Mouse (Mus musculus): Measurements from ENCODE around the gene Phyhipl.

GRCm38 (mm10) chr10:70686505-70686904 is 30.7 kb upstream of the Phyhipl start:
- TF ChIP-seq EP300 (IDR thresholded peaks at IDR 0.05; ENCODE audit: low read depth), result no peak
- no peak for TF ChIP-seq CTCF (IDR thresholded peaks at IDR 0.05; ENCODE audit: low read depth)
